Mouse (Mus musculus) MEL (cell line): ENCODE measurements around the gene Cyp4a31. TPM values are rescaled to one million over a fixed set of nuclear protein-coding genes. Genes with fewer than 3 reads are reported as not detected.

Source experiments
- polyA plus RNA-seq, 2 experiments: library from polyadenylated mRNA; stranded (reverse) in 1 of 2; unstranded in 1 of 2; fragments of >175 nt in 1 of 2; fragments of >200 nt in 1 of 2; gene quantifications; 2 replicates each; pipeline versions ENCODE4 v1.2.1 to v1.2.4; 2012; ENCODE audit warnings: low replicate concordance in 2 of 2, low read depth in 1 of 2; ENCODE audit not compliant: insufficient read length in 2 of 2, insufficient read depth in 1 of 2, missing spikeins in 1 of 2
- total RNA-seq: library from RNA; depleted of rRNA; stranded (reverse); fragments of 300-350 nt; gene quantifications from 2 replicates; pipeline ENCODE4 v1.2.3, GENCODE M21; 2012; rRNA removed

Cyp4a31 gene
- total and polyA plus RNA-seq, 3 experiments: not detected

Other genes starting within 250 kb of the Cyp4a31 start
- gene Cyp4a12b, start 152.0 kb upstream of the Cyp4a31 start, total RNA-seq: not detected in 2 replicates
- not detected for gene Cyp4a12b, start 152.0 kb upstream of the Cyp4a31 start, polyA plus RNA-seq
- gene Cyp4a30b, start 111.0 kb upstream of the Cyp4a31 start, total RNA-seq: not detected in 2 replicates
- not detected for gene Cyp4a30b, start 111.0 kb upstream of the Cyp4a31 start, polyA plus RNA-seq
- not detected in 2 replicates for gene Cyp4a14, start 67.5 kb upstream of the Cyp4a31 start, total RNA-seq
- gene Cyp4a14, start 67.5 kb upstream of the Cyp4a31 start, polyA plus RNA-seq: not detected
- not detected in 2 replicates for gene Cyp4a10, start 45.4 kb upstream of the Cyp4a31 start, total RNA-seq
- not detected for gene Cyp4a10, start 45.4 kb upstream of the Cyp4a31 start, polyA plus RNA-seq
- gene Cyp4a32, start 37.3 kb downstream of the Cyp4a31 start, total RNA-seq: not detected in 2 replicates
- not detected for gene Cyp4a32, start 37.3 kb downstream of the Cyp4a31 start, polyA plus RNA-seq
- 0.92 and 1.1 TPM in 2 replicates for gene Cyp4b1, start 84.1 kb downstream of the Cyp4a31 start, total RNA-seq
- gene Cyp4b1, start 84.1 kb downstream of the Cyp4a31 start, polyA plus RNA-seq: 1 to 10 TPM in 1 of 2 experiments, not detected in 1; 2.1 TPM
- 10.4 and 11.7 TPM in 2 replicates for gene Efcab14, start 174.1 kb downstream of the Cyp4a31 start, total RNA-seq
- gene Efcab14, start 174.1 kb downstream of the Cyp4a31 start, polyA plus RNA-seq: 10 to 100 TPM in 1 of 2 experiments, not detected in 1; 17.1 TPM
- gene Tex38, start 217.4 kb downstream of the Cyp4a31 start, total RNA-seq: not detected in 2 replicates
- under 1 TPM in 1 of 2 experiments, not detected in 1; 0.15 TPM for gene Tex38, start 217.4 kb downstream of the Cyp4a31 start, polyA plus RNA-seq
- 18.9 and 24.5 TPM in 2 replicates for gene Atpaf1, start 221.2 kb downstream of the Cyp4a31 start, total RNA-seq
- gene Atpaf1, start 221.2 kb downstream of the Cyp4a31 start, polyA plus RNA-seq: 10 to 100 TPM in 1 of 2 experiments, not detected in 1; 23.4 TPM